Mouse (Mus musculus) midbrain, embryonic 15.5 days (tissue): ENCODE data around the gene Parp9. TPM values are rescaled to one million over a fixed set of nuclear protein-coding genes. Genes with fewer than 3 reads are reported as not detected.

Experiments used
- ATAC-seq: fragments of 200-750 bp; cut with Nextera tagmentation; replicated peaks from 2 replicates; pipeline ENCODE4 v1.8.0; 2017; ENCODE audit warnings: moderate TSS enrichment
- H3K27ac ChIP-seq: fragments of 300-500 bp; sonication (generic); 2 replicates; pipeline ENCODE4 v1.5.1; 2015; ENCODE audit warnings: mild to moderate bottlenecking, inconsistent platforms
- H3K27me3 ChIP-seq: fragments of 300-500 bp; sonication (generic); replicated peaks from 2 replicates; pipeline ENCODE4 v1.6.1; 2015; ENCODE audit warnings: inconsistent platforms
- H3K36me3 ChIP-seq: fragments of 300-500 bp; sonication (generic); replicated peaks from 2 replicates; pipeline ENCODE4 v1.6.1; 2015; ENCODE audit warnings: inconsistent platforms
- H3K4me1 ChIP-seq: fragments of 300-500 bp; sonication (generic); 2 replicates; pipeline ENCODE4 v1.6.1; 2015; ENCODE audit warnings: inconsistent platforms
- H3K4me2 ChIP-seq: fragments of 300-500 bp; sonication (generic); 2 replicates; pipeline ENCODE4 v1.6.1; 2015; ENCODE audit warnings: inconsistent platforms, mild to moderate bottlenecking, moderate library complexity
- H3K4me3 ChIP-seq: fragments of 300-500 bp; sonication (generic); 2 replicates; pipeline ENCODE4 v1.5.1; 2015; ENCODE audit warnings: mild to moderate bottlenecking, inconsistent platforms
- H3K9ac ChIP-seq: fragments of 300-500 bp; sonication (generic); 2 replicates; pipeline ENCODE4 v1.6.1; 2015; ENCODE audit warnings: mild to moderate bottlenecking, inconsistent platforms
- H3K9me3 ChIP-seq: fragments of 300-500 bp; sonication (generic); 2 replicates; pipeline ENCODE4 v1.6.1; 2016; ENCODE audit warnings: inconsistent platforms
- WGBS: fragments of 180-500 bp; shearing (Covaris S2); methylation state at CpG from one replicate; pipeline ENCODE4 v1.1.7; 2015; ENCODE audit warnings: mixed read lengths; 5-methylcytosine and 5-hydroxymethylcytosine counted together
- polyA plus RNA-seq: library from polyadenylated mRNA; unstranded; fragments of >200 nt; fragmentation: Nextera tagmentation; extraction: Ambion mirVana; gene quantifications from 2 replicates; pipeline ENCODE4 v1.2.1, GENCODE M21; 2015

The Parp9 gene
- polyA plus RNA-seq, 1 experiment from 2014 or later, result 1.8 TPM

- ATAC-seq, result no peak
- no peak overlapping the region for H3K4me3 ChIP-seq
- H3K36me3 ChIP-seq, result no peaks in the 10 kb centered on the region
- no peak overlapping the region for H3K9ac ChIP-seq
- H3K4me1 ChIP-seq, result no peaks in the 10 kb centered on the region
- H3K4me2 ChIP-seq, result no peak overlapping the region
- no peaks in the 10 kb centered on the region for H3K9me3 ChIP-seq
- no peak overlapping the region for H3K27ac ChIP-seq
- H3K27me3 ChIP-seq, result no peaks in the 10 kb centered on the region
- WGBS, result 74% methylated on average over 4 of the region's 4 CpGs
Observed at GRCm38 (mm10) chr16:35907432-35908201, 30.7 kb upstream of the Parp9 start.

GRCm38 (mm10) chr16:35911449-35911848 lies 26.8 kb upstream of the Parp9 start:
- ATAC-seq, result no peak
- Histone ChIP-seq H3K9ac (no peak overlapping the region), H3K4me3 (no peak overlapping the region), H3K27me3 (no peaks in the 10 kb centered on the region), H3K4me1 (no peaks in the 10 kb centered on the region), H3K9me3 (no peaks in the 10 kb centered on the region), H3K36me3 (no peaks in the 10 kb centered on the region), H3K4me2 (no peak overlapping the region), H3K27ac (no peak overlapping the region)
- 64% methylated on average over 3 of the region's 3 CpGs for WGBS

GRCm38 (mm10) chr16:35913526-35913925 lies 24.7 kb upstream of the Parp9 start:
- Histone ChIP-seq H3K9me3 (no peaks in the 10 kb centered on the region), H3K27ac (no peak overlapping the region), H3K36me3 (no peaks in the 10 kb centered on the region), H3K27me3 (no peaks in the 10 kb centered on the region), H3K4me2 (no peak overlapping the region), H3K9ac (no peak overlapping the region), H3K4me1 (no peaks in the 10 kb centered on the region), H3K4me3 (no peak overlapping the region)
- ATAC-seq, result no peak
- WGBS, result 85% methylated on average over 1 of the region's 1 CpGs

GRCm38 (mm10) chr16:35914301-35914700 lies 24.0 kb upstream of the Parp9 start:
- H3K9ac ChIP-seq, result no peak overlapping the region
- no peaks in the 10 kb centered on the region for H3K36me3 ChIP-seq
- H3K4me2 ChIP-seq, result no peak overlapping the region
- H3K27ac ChIP-seq, result no peak overlapping the region
- no peaks in the 10 kb centered on the region for H3K9me3 ChIP-seq
- H3K27me3 ChIP-seq, result no peaks in the 10 kb centered on the region
- no peak for ATAC-seq
- H3K4me3 ChIP-seq, result no peak overlapping the region
- 69% methylated on average over 5 of the region's 5 CpGs for WGBS
- H3K4me1 ChIP-seq, result no peaks in the 10 kb centered on the region

GRCm38 (mm10) chr16:35918721-35919543 lies 19.3 kb upstream of the Parp9 start:
- 79% methylated on average over 6 of the region's 6 CpGs for WGBS
- H3K9ac ChIP-seq, result no peak overlapping the region
- H3K4me1 ChIP-seq, result no peaks in the 10 kb centered on the region
- no peaks in the 10 kb centered on the region for H3K27me3 ChIP-seq
- no peaks in the 10 kb centered on the region for H3K9me3 ChIP-seq
- H3K36me3 ChIP-seq, result no peaks in the 10 kb centered on the region
- H3K4me3 ChIP-seq, result no peak overlapping the region
- H3K27ac ChIP-seq, result no peak overlapping the region
- ATAC-seq, result no peak
- no peak overlapping the region for H3K4me2 ChIP-seq

GRCm38 (mm10) chr16:35921676-35922235 lies 16.5 kb upstream of the Parp9 start:
- Histone ChIP-seq H3K4me1 (no peaks in the 10 kb centered on the region), H3K4me2 (no peak overlapping the region), H3K27me3 (no peaks in the 10 kb centered on the region), H3K36me3 (no peaks in the 10 kb centered on the region), H3K9me3 (no peaks in the 10 kb centered on the region), H3K9ac (no peak overlapping the region), H3K4me3 (no peak overlapping the region), H3K27ac (no peak overlapping the region)
- WGBS, result 82% methylated on average over 2 of the region's 2 CpGs
- ATAC-seq, result no peak

- Histone ChIP-seq H3K4me1 (no peaks in the 10 kb centered on the region), H3K36me3 (no peaks in the 10 kb centered on the region), H3K27me3 (no peaks in the 10 kb centered on the region), H3K27ac (no peak overlapping the region), H3K4me2 (no peak overlapping the region), H3K4me3 (no peak overlapping the region), H3K9ac (no peak overlapping the region), H3K9me3 (no peaks in the 10 kb centered on the region)
- WGBS, result 86% methylated on average over 3 of the region's 3 CpGs
- no peak for ATAC-seq
Observed at GRCm38 (mm10) chr16:35922301-35922895, 15.9 kb upstream of the Parp9 start.

- Histone ChIP-seq H3K27ac (no peak overlapping the region), H3K36me3 (no peaks in the 10 kb centered on the region), H3K27me3 (no peaks in the 10 kb centered on the region), H3K4me3 (no peak overlapping the region), H3K9ac (no peak overlapping the region), H3K4me2 (no peak overlapping the region), H3K4me1 (no peaks in the 10 kb centered on the region), H3K9me3 (no peaks in the 10 kb centered on the region)
- no peak for ATAC-seq
- WGBS, result 83% methylated on average over 7 of the region's 7 CpGs
Observed at GRCm38 (mm10) chr16:35923546-35924198, 14.6 kb upstream of the Parp9 start.

- Histone ChIP-seq H3K9ac (no peak overlapping the region), H3K27ac (no peak overlapping the region), H3K4me2 (no peak overlapping the region), H3K4me3 (no peak overlapping the region), H3K36me3 (no peaks in the 10 kb centered on the region), H3K27me3 (no peaks in the 10 kb centered on the region), H3K4me1 (no peaks in the 10 kb centered on the region), H3K9me3 (no peaks in the 10 kb centered on the region)
- no peak for ATAC-seq
- 89% methylated on average over 5 of the region's 5 CpGs for WGBS
Observed at GRCm38 (mm10) chr16:35924341-35924740, 13.9 kb upstream of the Parp9 start.

GRCm38 (mm10) chr16:35932179-35933055 lies 5.9 kb upstream of the Parp9 start:
- ATAC-seq, result no peak
- H3K4me1 ChIP-seq, result no peaks in the 10 kb centered on the region
- H3K4me3 ChIP-seq, result no peak overlapping the region
- H3K4me2 ChIP-seq, result no peak overlapping the region
- 86% methylated on average over 19 of the region's 19 CpGs for WGBS
- no peak overlapping the region for H3K27ac ChIP-seq
- no peaks in the 10 kb centered on the region for H3K9me3 ChIP-seq
- peaks cover 3% of the 10 kb centered on the region; the same call in 1 of the 2 replicates for H3K27me3 ChIP-seq
- H3K9ac ChIP-seq, result no peak overlapping the region
- H3K36me3 ChIP-seq, result no peaks in the 10 kb centered on the region

- H3K4me2 ChIP-seq, result no peak overlapping the region
- H3K36me3 ChIP-seq, result no peaks in the 10 kb centered on the region
- H3K27me3 ChIP-seq, result peaks cover 5% of the 10 kb centered on the region; the same call in 1 of the 2 replicates
- H3K4me1 ChIP-seq, result no peaks in the 10 kb centered on the region
- H3K9ac ChIP-seq, result no peak overlapping the region
- no peak for ATAC-seq
- no peak overlapping the region for H3K4me3 ChIP-seq
- no peak overlapping the region for H3K27ac ChIP-seq
- 86% methylated on average over 10 of the region's 10 CpGs for WGBS
- no peaks in the 10 kb centered on the region for H3K9me3 ChIP-seq
Observed at GRCm38 (mm10) chr16:35933181-35933580, 5.1 kb upstream of the Parp9 start.
